Mouse (Mus musculus) retina, postnatal 7 days (tissue): Measurements from ENCODE around the gene Cacna1g.

Experiments used
- DNase-seq: peaks from one replicate; pipeline ENCODE4 v3.0.0-alpha.2; 2012; ENCODE audit warnings: low read depth, low spot score

Cacna1g gene

GRCm38 (mm10) chr11:94362101-94362500 is 111.9 kb downstream of the Cacna1g start:
- DNase-seq, result no peak

- DNase-seq, result no peak
Observed at GRCm38 (mm10) chr11:94361166-94361870, 112.7 kb downstream of the Cacna1g start.

GRCm38 (mm10) chr11:94359168-94359567 is 114.8 kb downstream of the Cacna1g start:
- DNase-seq, result no peak
